Comparison of ENCODE assay signal across 30 mouse cellular contexts in genomic region chr17:87155664-87156063, GRCm38 (mm10). TPM values are rescaled to one million over a fixed set of nuclear protein-coding genes. Genes with fewer than 3 reads are reported as not detected.
DNase-seq lines count a peak whose midpoint lies in the region; ATAC-seq and TF ChIP-seq lines count a peak whose summit lies in the region.
"Had no signal": no experiment of that assay in that cellular context is flagged by ENCODE, and none has a peak within 500 bp of the region (broad histone marks: within the 10 kb centered on the region; RNA-seq: fewer than 3 reads in every experiment).

No protein-coding gene starts in this region.

- no peak overlapping the region for H3K9ac ChIP-seq in heart, adult 2 months (ENCODE audit: low read depth, low read length)
- no peak overlapping the region for H3K9ac ChIP-seq in heart, embryonic 16.5 days (ENCODE audit: low read length)
- no peak overlapping the region for H3K9ac ChIP-seq in heart, embryonic 11.5 days (ENCODE audit: low read depth, low read length)
- no peak overlapping the region for H3K9ac ChIP-seq in midbrain, embryonic 11.5 days (ENCODE audit: low read length)
- no peak overlapping the region for H3K9ac ChIP-seq in midbrain, embryonic 16.5 days (ENCODE audit: low read depth, low read length)
- H3K9ac ChIP-seq: embryonic facial prominence, embryonic 13.5 days; forebrain, embryonic 15.5 days; hindbrain, embryonic 15.5 days; limb, embryonic 13.5 days; liver, embryonic 15.5 days; lung, embryonic 15.5 days; midbrain, embryonic 12.5 days; neural tube, embryonic 13.5 days had no signal

- no peak for ATAC-seq in heart, embryonic 16.5 days (replicated peaks; ENCODE audit: extremely low read depth, insufficient read depth, low FRiP score)
- no peak for ATAC-seq in heart, embryonic 11.5 days (replicated peaks; ENCODE audit: insufficient number of reproducible peaks, low FRiP score, low TSS enrichment)
- ATAC-seq in midbrain, embryonic 11.5 days (ENCODE audit: low FRiP score): no peak
- ATAC-seq in midbrain, embryonic 16.5 days: no peak
- ATAC-seq: CD4-positive, CD25-positive, alpha-beta regulatory T cell, adult 4 months; forebrain, embryonic 15.5 days; inflammation-experienced regulatory T-cells, adult 6 months had no signal

- H3K79me2 ChIP-seq in heart, adult 2 months (replicated peaks; ENCODE audit: control insufficient read depth, insufficient read depth, low read length): no peaks in the 10 kb centered on the region

- H3K4me1 ChIP-seq in heart, adult 2 months (ENCODE audit: control insufficient read depth, insufficient read depth, low read length): peaks cover 8% of the 10 kb centered on the region
- peaks cover 11% of the 10 kb centered on the region for H3K4me1 ChIP-seq in heart, embryonic 16.5 days (ENCODE audit: control insufficient read depth, insufficient read depth, low read length)
- H3K4me1 ChIP-seq in heart, embryonic 11.5 days (ENCODE audit: control insufficient read depth, insufficient read depth, low read length): peaks cover 11% of the 10 kb centered on the region
- H3K4me1 ChIP-seq in midbrain, embryonic 11.5 days (ENCODE audit: control insufficient read depth, insufficient read depth, low read length): no peaks in the 10 kb centered on the region
- H3K4me1 ChIP-seq in midbrain, embryonic 16.5 days (ENCODE audit: control insufficient read depth, insufficient read depth, low read length): no peaks in the 10 kb centered on the region
- H3K4me1 ChIP-seq: embryonic facial prominence, embryonic 13.5 days; forebrain, embryonic 10.5 days; forebrain, embryonic 15.5 days; hindbrain, embryonic 15.5 days; midbrain, embryonic 12.5 days; neural tube, embryonic 13.5 days had no signal

- peak in 1 of 2 experiments; percentile 24 for DNase-seq in heart, adult 2 months
- DNase-seq in heart, adult 8-10 months (ENCODE audit: low spot score): no peak
- DNase-seq in midbrain, embryonic 11.5 days (ENCODE audit: low spot score, missing footprints): peak; percentile 23
- no peak for DNase-seq in testis, postnatal 10 days (ENCODE audit: low spot score)
- DNase-seq: adrenal gland, adult 8-10 months; cerebellum, adult 11 months; cerebellum, postnatal 10 days; kidney, adult 18-20 months; kidney, postnatal 36 days; right cerebral cortex, postnatal 4 days; thymus, adult 2 months; thymus, postnatal 36 days had no signal

- intact Hi-C loops in heart, adult 2 months (cut with DNase I): loop anchor here (5.0 kb wide), 1 partner anchor 47 kb away; no protein-coding TSS in a partner anchor

- TF ChIP-seq EP300 in heart, adult 2 months (IDR thresholded peaks at IDR 0.05; ENCODE audit: insufficient read depth, low read depth, low read length): no peak

- no peaks in the 10 kb centered on the region for H3K9me3 ChIP-seq in heart, embryonic 16.5 days (replicated peaks; ENCODE audit: control insufficient read depth, low read length)
- H3K9me3 ChIP-seq in heart, embryonic 11.5 days (replicated peaks; ENCODE audit: control insufficient read depth, low read length): no peaks in the 10 kb centered on the region
- H3K9me3 ChIP-seq in midbrain, embryonic 11.5 days (ENCODE audit: control insufficient read depth, low read length): no peaks in the 10 kb centered on the region
- no peaks in the 10 kb centered on the region for H3K9me3 ChIP-seq in midbrain, embryonic 16.5 days (replicated peaks; ENCODE audit: control insufficient read depth, low read length, poor library complexity, severe bottlenecking)
- H3K9me3 ChIP-seq: embryonic facial prominence, embryonic 13.5 days; forebrain, embryonic 10.5 days; forebrain, embryonic 15.5 days; hindbrain, embryonic 10.5 days; hindbrain, embryonic 15.5 days; limb, embryonic 13.5 days; liver, embryonic 15.5 days; lung, embryonic 15.5 days; midbrain, embryonic 12.5 days; neural tube, embryonic 13.5 days had no signal

- H3K27me3 ChIP-seq in heart, adult 2 months (ENCODE audit: control insufficient read depth, insufficient read depth, low read length): no peaks in the 10 kb centered on the region; the same call in 1 of the 2 replicates
- H3K27me3 ChIP-seq in heart, embryonic 16.5 days (ENCODE audit: control insufficient read depth, insufficient read depth, low read length): no peaks in the 10 kb centered on the region
- H3K27me3 ChIP-seq in heart, embryonic 11.5 days (ENCODE audit: control insufficient read depth, insufficient read depth, low read length): no peaks in the 10 kb centered on the region
- no peaks in the 10 kb centered on the region for H3K27me3 ChIP-seq in midbrain, embryonic 11.5 days (ENCODE audit: control insufficient read depth, insufficient read depth, low read length)
- no peaks in the 10 kb centered on the region for H3K27me3 ChIP-seq in midbrain, embryonic 16.5 days (ENCODE audit: control insufficient read depth, insufficient read depth, low read depth, low read length)
- H3K27me3 ChIP-seq: embryonic facial prominence, embryonic 13.5 days; forebrain, embryonic 15.5 days; hindbrain, embryonic 15.5 days; limb, embryonic 13.5 days; liver, embryonic 15.5 days; lung, embryonic 15.5 days; midbrain, embryonic 12.5 days; neural tube, embryonic 13.5 days had no signal

- H3K27ac ChIP-seq in heart, adult 2 months: peak overlapping the region; percentile 29
- peak overlapping the region; percentile 34 for H3K27ac ChIP-seq in heart, embryonic 16.5 days (ENCODE audit: low read length)
- H3K27ac ChIP-seq in heart, embryonic 11.5 days (ENCODE audit: low read depth, low read length): no peak overlapping the region
- H3K27ac ChIP-seq in midbrain, embryonic 11.5 days (ENCODE audit: low read depth, low read length): no peak overlapping the region
- H3K27ac ChIP-seq in midbrain, embryonic 16.5 days (ENCODE audit: low read length): no peak overlapping the region
- H3K27ac ChIP-seq: embryonic facial prominence, embryonic 13.5 days; forebrain, embryonic 10.5 days; forebrain, embryonic 15.5 days; hindbrain, embryonic 10.5 days; hindbrain, embryonic 15.5 days; layer of hippocampus, adult 2 months; left cerebral cortex, adult 2 months; limb, embryonic 13.5 days; liver, embryonic 15.5 days; lung, embryonic 15.5 days; midbrain, embryonic 12.5 days; neural tube, embryonic 13.5 days; stomach, postnatal 0 days had no signal

- 45% methylated on average over 3 of the region's 3 CpGs for WGBS in heart, adult 2 months
- 56% methylated on average over 3 of the region's 3 CpGs for WGBS in heart, embryonic 16.5 days
- 57% methylated on average over 3 of the region's 3 CpGs for WGBS in heart, embryonic 11.5 days (ENCODE audit: insufficient replicate concordance)
- 83% methylated on average over 3 of the region's 3 CpGs for WGBS in midbrain, embryonic 11.5 days
- WGBS in midbrain, embryonic 16.5 days: 86% methylated on average over 3 of the region's 3 CpGs

- no peak overlapping the region for H3K4me3 ChIP-seq in heart, adult 2 months
- H3K4me3 ChIP-seq in heart, embryonic 16.5 days (ENCODE audit: low read length): no peak overlapping the region
- no peak overlapping the region for H3K4me3 ChIP-seq in heart, embryonic 11.5 days (ENCODE audit: low read depth, low read length)
- no peak overlapping the region for H3K4me3 ChIP-seq in midbrain, embryonic 11.5 days (ENCODE audit: low read depth, low read length)
- H3K4me3 ChIP-seq in midbrain, embryonic 16.5 days (ENCODE audit: low read depth, low read length): no peak overlapping the region
- H3K4me3 ChIP-seq: embryonic facial prominence, embryonic 13.5 days; forebrain, embryonic 10.5 days; forebrain, embryonic 15.5 days; hindbrain, embryonic 10.5 days; hindbrain, embryonic 15.5 days; layer of hippocampus, adult 2 months; left cerebral cortex, adult 2 months; limb, embryonic 13.5 days; liver, embryonic 15.5 days; lung, embryonic 15.5 days; midbrain, embryonic 12.5 days; neural tube, embryonic 13.5 days had no signal

- H3K36me3 ChIP-seq in heart, adult 2 months (ENCODE audit: control insufficient read depth, insufficient read depth, low read length): no peaks in the 10 kb centered on the region; the same call in 1 of the 2 replicates
- no peaks in the 10 kb centered on the region for H3K36me3 ChIP-seq in heart, embryonic 16.5 days (ENCODE audit: control insufficient read depth, insufficient read depth)
- no peaks in the 10 kb centered on the region for H3K36me3 ChIP-seq in heart, embryonic 11.5 days (ENCODE audit: control insufficient read depth, insufficient read depth, low read length)
- no peaks in the 10 kb centered on the region for H3K36me3 ChIP-seq in midbrain, embryonic 11.5 days (ENCODE audit: control insufficient read depth, insufficient read depth, low read length)
- no peaks in the 10 kb centered on the region for H3K36me3 ChIP-seq in midbrain, embryonic 16.5 days (ENCODE audit: control insufficient read depth, insufficient read depth, low read length)
- H3K36me3 ChIP-seq: embryonic facial prominence, embryonic 13.5 days; forebrain, embryonic 10.5 days; forebrain, embryonic 15.5 days; hindbrain, embryonic 10.5 days; hindbrain, embryonic 15.5 days; limb, embryonic 13.5 days; liver, embryonic 15.5 days; lung, embryonic 15.5 days; midbrain, embryonic 12.5 days; neural tube, embryonic 13.5 days had no signal

- TF ChIP-seq CTCF in heart, adult 2 months (IDR thresholded peaks at IDR 0.05): no peak

- no peak for TF ChIP-seq POLR2A in heart, adult 2 months (IDR thresholded peaks at IDR 0.05; ENCODE audit: insufficient read depth, low read depth, low read length)

- H3K4me2 ChIP-seq in heart, embryonic 16.5 days (ENCODE audit: low read depth, low read length): no peak overlapping the region
- no peak overlapping the region for H3K4me2 ChIP-seq in heart, embryonic 11.5 days
- no peak overlapping the region for H3K4me2 ChIP-seq in midbrain, embryonic 11.5 days
- H3K4me2 ChIP-seq in midbrain, embryonic 16.5 days (ENCODE audit: low read length): no peak overlapping the region
- H3K4me2 ChIP-seq: embryonic facial prominence, embryonic 13.5 days; forebrain, embryonic 15.5 days; hindbrain, embryonic 15.5 days; limb, embryonic 13.5 days; liver, embryonic 15.5 days; lung, embryonic 15.5 days; midbrain, embryonic 12.5 days; neural tube, embryonic 13.5 days had no signal

RNA-seq across cellular contexts. Expression of gene Socs5, which starts 48.2 kb away (rescaled TPM):
- 10 to 100 TPM; 28.1 to 39.1 TPM for total RNA-seq in heart, adult 2 months (2021)
- polyA plus RNA-seq in heart, adult 2 months (2012; rRNA removed): 10.5 and 19.0 TPM in 2 replicates
- 10 to 100 TPM; 31.0 to 35.6 (median 32.5) TPM for total RNA-seq in heart, adult 8-10 months (2022)
- 10.8 and 12.1 TPM in 2 replicates for polyA plus RNA-seq in heart, embryonic 16.5 days (2015; fragmentation: Nextera tagmentation; extraction: Ambion mirVana)
- 11.2 and 11.9 TPM in 2 replicates for polyA plus RNA-seq in heart, embryonic 11.5 days (2014; fragmentation: Nextera tagmentation; extraction: Ambion mirVana)
- polyA plus RNA-seq in midbrain, embryonic 11.5 days (2014; fragmentation: Nextera tagmentation; extraction: Ambion mirVana): 13.0 and 15.5 TPM in 2 replicates
- 14.4 and 14.5 TPM in 2 replicates for polyA plus RNA-seq in midbrain, embryonic 16.5 days (2015; fragmentation: Nextera tagmentation; extraction: Ambion mirVana)

Comparison
In these comparisons a context has a peak if more than half of its experiments do, and no peak if none do; other contexts are left out.
1. H3K27ac ChIP-seq: peak in heart, adult 2 months (single experiment) and heart, embryonic 16.5 days (single experiment); none in heart, embryonic 11.5 days (single experiment), midbrain, embryonic 11.5 days (single experiment) and midbrain, embryonic 16.5 days (single experiment).